Mouse (Mus musculus): ENCODE measurements around the gene BC029722. TPM values are rescaled to one million over a fixed set of nuclear protein-coding genes. Genes with fewer than 3 reads are reported as not detected.
A peak's percentile ranks its signal among the peaks of the same experiment; 100 is the strongest.

The BC029722 gene
- total and polyA plus RNA-seq, 2 experiments from 2014 or later: 14.7 to 21.4 TPM

DNA sequence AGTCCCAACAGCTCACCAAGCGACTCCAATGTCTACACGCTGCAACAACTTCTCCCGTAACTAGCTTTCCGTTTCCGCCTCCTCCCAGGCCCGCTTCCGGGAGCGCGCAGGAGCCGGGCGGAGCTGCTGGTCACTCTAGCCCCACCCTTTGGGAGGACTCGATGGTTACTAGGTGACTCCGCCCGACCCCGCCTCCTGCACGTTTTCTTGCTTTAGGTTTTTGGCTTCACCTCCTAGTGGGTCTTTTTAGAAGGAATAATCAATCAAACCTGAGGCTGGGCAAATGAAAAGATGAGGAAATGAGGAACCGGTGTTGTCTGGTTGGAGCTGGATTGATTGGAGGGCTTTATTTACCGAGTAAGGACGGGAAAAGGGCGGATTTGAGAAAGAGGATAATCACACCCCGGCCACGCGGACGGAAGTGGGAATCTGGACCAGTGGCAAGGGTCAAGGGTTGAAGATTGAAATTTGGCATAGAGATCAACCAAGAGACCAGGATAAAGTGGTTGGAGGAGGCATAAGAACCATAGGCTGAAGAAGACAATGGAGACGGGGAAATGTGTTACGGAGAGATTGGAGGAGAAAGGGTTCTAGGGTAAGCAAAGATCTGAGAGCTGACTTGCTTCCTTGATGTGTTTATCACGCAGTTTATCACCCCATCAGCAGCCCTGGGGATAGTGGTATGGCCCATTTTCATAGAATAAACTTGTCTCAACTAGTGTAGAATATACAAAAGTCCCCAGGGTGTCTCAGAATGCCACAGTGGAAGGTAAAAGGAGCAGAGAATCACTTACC lies 7.6 kb upstream of the BC029722 start, which contains the start of gene Eif6:
Gene Eif6 (minus strand): TSS at position 296 of the 795 bp plus-strand sequence.
- TF ChIP-seq EP300 (IDR thresholded peaks at IDR 0.05; ENCODE audit: low read depth): no peak
- 0 out of 2 replicates have a peak, but pooled peaks have one; percentile 7 for TF ChIP-seq CTCF (IDR thresholded peaks at IDR 0.05; ENCODE audit: low read depth)
- peak; percentile 97 for DNase-seq (ENCODE audit: low spot score)
- WGBS: 3% methylated on average over 27 of the region's 27 CpGs

DNA sequence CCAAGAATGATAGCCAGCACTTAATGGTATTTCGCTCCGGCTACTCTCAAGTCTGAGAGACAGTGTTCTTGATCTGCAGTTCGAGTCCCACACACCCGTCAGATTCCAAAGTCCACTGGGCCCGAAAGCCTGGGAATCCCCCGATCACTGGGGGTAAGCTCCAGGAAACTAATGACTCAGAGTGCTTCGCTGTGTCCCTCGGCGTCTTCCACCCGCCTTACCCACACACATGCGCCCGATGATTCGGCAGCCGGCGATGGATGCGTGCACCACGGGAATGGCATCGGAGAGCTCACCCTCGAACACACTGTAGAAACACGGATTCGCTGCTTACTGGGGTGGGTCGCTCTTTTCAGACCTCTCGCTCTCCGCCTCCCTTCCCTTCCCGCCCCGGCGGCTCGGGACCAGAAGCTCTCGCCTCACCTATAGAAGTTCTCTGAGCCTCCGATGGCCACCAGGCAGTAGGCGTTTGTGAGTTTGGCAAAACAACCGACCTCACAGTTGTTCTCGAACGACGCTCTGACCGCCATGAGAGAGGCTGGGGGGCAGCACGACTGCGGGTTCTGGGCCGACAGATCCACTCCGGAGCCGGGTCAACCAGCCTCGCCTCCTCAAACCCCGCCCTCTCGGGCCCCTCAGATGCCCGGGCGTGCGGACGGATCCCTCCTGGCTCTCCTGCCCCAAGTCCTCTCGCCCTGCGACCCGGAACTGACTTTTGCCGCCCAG lies 6.8 kb upstream of the BC029722 start:
- Histone ChIP-seq H3K9me3 (replicated peaks; ENCODE audit: control insufficient read depth, low read length) (no peaks in the 10 kb centered on the region), H3K27me3 (ENCODE audit: control insufficient read depth, insufficient read depth, low read length) (no peaks in the 10 kb centered on the region), H3K27ac (ENCODE audit: low read depth) (peak overlapping the region; percentile 85), H3K4me3 (ENCODE audit: low read depth, low read length) (peak overlapping the region; percentile 75), H3K4me1 (ENCODE audit: control insufficient read depth, insufficient read depth) (peaks cover 12% of the 10 kb centered on the region; the same call in 1 of the 2 replicates), H3K36me3 (replicated peaks; ENCODE audit: control insufficient read depth, insufficient read depth, low read length) (peaks cover 29% of the 10 kb centered on the region), H3K4me2 (ENCODE audit: low read depth, low read length) (peak overlapping the region; percentile 91), H3K9ac (replicated peaks; ENCODE audit: low read depth, low read length) (peak overlapping the region; percentile 70)
- peak; percentile 17 for ATAC-seq (ENCODE audit: insufficient read depth, low read depth)
- 1% methylated on average over 50 of the region's 52 CpGs for WGBS
- TF ChIP-seq EP300 (IDR thresholded peaks at IDR 0.05; ENCODE audit: low read depth) (no peak), CTCF (IDR thresholded peaks at IDR 0.05; ENCODE audit: low read depth) (no peak)
- DNase-seq (ENCODE audit: low spot score): no peak

More for the DNA sequence above, 7.6 kb upstream of the BC029722 start, which contains the start of gene Eif6:
- H3K4me2 ChIP-seq (ENCODE audit: low read depth, low read length): peak within 1 kb of the TSS; percentile 91
- peak within 1 kb of the TSS; percentile 85 for H3K27ac ChIP-seq (ENCODE audit: low read depth)
- ATAC-seq (ENCODE audit: insufficient read depth, low read depth): peak; percentile 96
- H3K27me3 ChIP-seq (ENCODE audit: control insufficient read depth, insufficient read depth, low read length): no peaks in the 10 kb centered on the region
- peak within 1 kb of the TSS; percentile 75 for H3K4me3 ChIP-seq (ENCODE audit: low read depth, low read length)
- H3K36me3 ChIP-seq (replicated peaks; ENCODE audit: control insufficient read depth, insufficient read depth, low read length): peaks cover 23% of the 10 kb centered on the region
- H3K9me3 ChIP-seq (replicated peaks; ENCODE audit: control insufficient read depth, low read length): no peaks in the 10 kb centered on the region
- H3K9ac ChIP-seq (replicated peaks; ENCODE audit: low read depth, low read length): peak within 1 kb of the TSS; percentile 70
- peaks cover 12% of the 10 kb centered on the region; the same call in 1 of the 2 replicates for H3K4me1 ChIP-seq (ENCODE audit: control insufficient read depth, insufficient read depth)

DNA sequence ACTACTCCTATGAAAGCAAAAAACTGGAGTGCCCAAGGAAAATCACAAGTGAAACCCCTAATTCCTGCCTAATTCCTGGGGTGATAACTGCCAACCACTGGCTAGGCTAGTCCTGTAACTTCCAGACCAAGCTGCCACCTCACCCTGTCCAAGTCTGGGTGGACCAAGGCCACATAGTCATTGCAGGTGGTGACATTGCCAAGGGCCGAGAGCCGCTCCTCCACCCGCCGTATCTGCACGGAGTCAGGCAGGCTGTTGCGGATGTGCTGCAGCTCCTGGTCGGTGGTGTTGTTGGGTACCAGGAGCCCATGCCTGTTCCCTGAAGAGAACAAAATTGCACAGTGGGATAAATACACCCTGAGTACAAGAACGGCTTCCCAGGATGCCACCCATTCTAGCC lies 4.5 kb upstream of the BC029722 start:
- Histone ChIP-seq H3K36me3 (replicated peaks; ENCODE audit: control insufficient read depth, insufficient read depth, low read length) (peaks cover 42% of the 10 kb centered on the region), H3K4me2 (ENCODE audit: low read depth, low read length) (no peak overlapping the region), H3K27ac (ENCODE audit: low read depth) (no peak overlapping the region), H3K9ac (replicated peaks; ENCODE audit: low read depth, low read length) (no peak overlapping the region), H3K9me3 (replicated peaks; ENCODE audit: control insufficient read depth, low read length) (no peaks in the 10 kb centered on the region), H3K4me1 (ENCODE audit: control insufficient read depth, insufficient read depth) (peaks cover 17% of the 10 kb centered on the region), H3K27me3 (ENCODE audit: control insufficient read depth, insufficient read depth, low read length) (no peaks in the 10 kb centered on the region), H3K4me3 (ENCODE audit: low read depth, low read length) (no peak overlapping the region)
- TF ChIP-seq EP300 (IDR thresholded peaks at IDR 0.05; ENCODE audit: low read depth): no peak
- no peak for TF ChIP-seq CTCF (IDR thresholded peaks at IDR 0.05; ENCODE audit: low read depth)
- WGBS: 90% methylated on average over 8 of the region's 8 CpGs
- DNase-seq (ENCODE audit: low spot score) (no peak), ATAC-seq (ENCODE audit: insufficient read depth, low read depth) (no peak)

DNA sequence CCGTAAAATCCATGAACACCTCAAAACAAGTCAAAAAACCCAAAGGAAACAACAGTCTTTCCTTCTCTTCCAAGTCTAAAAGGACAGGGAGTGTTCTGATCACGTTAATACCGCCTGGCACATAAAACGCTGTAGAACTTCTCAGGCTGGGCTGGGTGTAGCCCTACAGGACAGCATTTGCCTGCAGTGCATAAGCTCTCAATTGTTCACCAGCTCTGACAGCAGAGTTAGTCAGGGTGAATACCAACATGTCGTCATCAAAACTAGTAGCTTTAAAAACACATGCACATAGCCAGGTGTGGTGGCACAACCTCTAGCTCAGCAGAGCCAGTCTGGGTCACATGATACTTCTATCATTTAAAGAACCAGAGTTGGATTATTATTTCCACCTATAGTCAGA lies 1.6 kb upstream of the BC029722 start:
- Histone ChIP-seq H3K9me3 (replicated peaks; ENCODE audit: control insufficient read depth, low read length) (no peaks in the 10 kb centered on the region), H3K4me2 (ENCODE audit: low read depth, low read length) (no peak overlapping the region), H3K27ac (ENCODE audit: low read depth) (no peak overlapping the region), H3K36me3 (replicated peaks; ENCODE audit: control insufficient read depth, insufficient read depth, low read length) (peaks cover 42% of the 10 kb centered on the region), H3K4me3 (ENCODE audit: low read depth, low read length) (no peak overlapping the region), H3K4me1 (ENCODE audit: control insufficient read depth, insufficient read depth) (peaks cover 11% of the 10 kb centered on the region; the same call in 1 of the 2 replicates), H3K9ac (replicated peaks; ENCODE audit: low read depth, low read length) (no peak overlapping the region), H3K27me3 (ENCODE audit: control insufficient read depth, insufficient read depth, low read length) (no peaks in the 10 kb centered on the region)
- WGBS: 87% methylated on average over 5 of the region's 5 CpGs
- DNase-seq (ENCODE audit: low spot score): no peak
- ATAC-seq (ENCODE audit: insufficient read depth, low read depth): no peak
- TF ChIP-seq CTCF (IDR thresholded peaks at IDR 0.05; ENCODE audit: low read depth) (no peak), EP300 (IDR thresholded peaks at IDR 0.05; ENCODE audit: low read depth) (no peak)

DNA sequence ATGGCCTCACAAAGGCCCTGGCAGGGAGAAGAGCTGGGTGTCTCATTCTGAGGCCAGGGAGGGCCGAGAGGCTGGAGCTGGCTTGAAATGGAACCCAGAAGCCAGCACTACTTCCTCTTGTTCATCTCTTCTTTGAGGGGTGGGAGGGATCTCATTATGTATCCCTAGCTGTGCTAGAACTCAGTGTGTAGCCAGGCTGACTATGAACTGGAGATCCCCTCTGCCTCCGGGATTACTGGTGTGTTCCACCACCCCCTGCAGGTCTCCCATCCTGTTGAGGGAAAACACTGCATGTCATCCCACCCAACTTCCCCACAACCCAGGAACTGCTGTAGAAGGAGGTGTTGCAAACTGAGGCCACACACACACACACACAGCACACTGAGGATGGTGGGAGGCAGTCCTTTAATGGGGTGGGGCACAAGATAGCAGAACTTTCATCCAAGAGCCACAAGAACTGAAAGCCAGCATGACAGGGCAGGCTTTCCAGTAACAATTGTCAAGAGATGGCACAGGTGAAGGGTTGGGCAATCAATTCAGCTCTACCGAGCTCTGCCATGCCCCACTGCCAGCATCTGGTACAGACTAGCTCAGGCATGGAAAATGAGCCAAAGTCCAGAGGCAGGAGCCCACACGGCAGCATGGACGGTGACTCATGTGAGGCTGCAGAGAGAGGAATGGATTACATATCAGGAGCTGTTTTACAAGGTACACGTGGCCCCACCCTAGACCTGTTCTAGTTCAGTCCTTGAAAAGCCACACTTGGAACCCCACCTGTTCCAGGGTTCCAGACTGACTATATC lies 424 bp upstream of the BC029722 start:
- peak overlapping the region; percentile 72 for H3K4me2 ChIP-seq (ENCODE audit: low read depth, low read length)
- ATAC-seq (ENCODE audit: insufficient read depth, low read depth) (no peak), DNase-seq (ENCODE audit: low spot score) (no peak)
- no peaks in the 10 kb centered on the region for H3K27me3 ChIP-seq (ENCODE audit: control insufficient read depth, insufficient read depth, low read length)
- TF ChIP-seq EP300 (IDR thresholded peaks at IDR 0.05; ENCODE audit: low read depth) (no peak), CTCF (IDR thresholded peaks at IDR 0.05; ENCODE audit: low read depth) (no peak)
- 55% methylated on average over 6 of the region's 6 CpGs for WGBS
- peak overlapping the region; percentile 88 for H3K4me3 ChIP-seq (ENCODE audit: low read depth, low read length)
- no peaks in the 10 kb centered on the region for H3K9me3 ChIP-seq (replicated peaks; ENCODE audit: control insufficient read depth, low read length)
- peak overlapping the region; percentile 85; the same call in 1 of the 2 replicates for H3K9ac ChIP-seq (replicated peaks; ENCODE audit: low read depth, low read length)
- peak overlapping the region; percentile 81 for H3K27ac ChIP-seq (ENCODE audit: low read depth)
- peaks cover 42% of the 10 kb centered on the region for H3K36me3 ChIP-seq (replicated peaks; ENCODE audit: control insufficient read depth, insufficient read depth, low read length)
- peaks cover 8% of the 10 kb centered on the region; the same call in 1 of the 2 replicates for H3K4me1 ChIP-seq (ENCODE audit: control insufficient read depth, insufficient read depth)

Measured in heart, postnatal 0 days (tissue).